Mouse (Mus musculus): ENCODE measurements around the gene D630003M21Rik. TPM values are rescaled to one million over a fixed set of nuclear protein-coding genes. Genes with fewer than 3 reads are reported as not detected.
A peak's percentile ranks its signal among the peaks of the same experiment; 100 is the strongest.

Gene D630003M21Rik
- polyA plus RNA-seq, 2 experiments: 12.7 to 19.2 TPM

- H3K4me1 ChIP-seq (ENCODE audit: control insufficient read depth, insufficient read depth, low read length): 0 out of 2 replicates have a peak, but pooled peaks cover 2% of the 10 kb centered on the region
- TF ChIP-seq POLR2A (IDR thresholded peaks at IDR 0.05; ENCODE audit: borderline replicate concordance, extremely low read depth, insufficient read depth, insufficient read length): no peak
- H3K27me3 ChIP-seq (ENCODE audit: control insufficient read depth, insufficient read depth, low read length): no peaks in the 10 kb centered on the region
- H3K27ac ChIP-seq (replicated peaks; ENCODE audit: low read depth, low read length): no peak overlapping the region
- DNase-seq (ENCODE audit: low spot score) (no peak), ATAC-seq (ENCODE audit: low FRiP score, low read depth) (no peak)
- no peak overlapping the region for H3K4me3 ChIP-seq (replicated peaks; ENCODE audit: low read length)
- no peaks in the 10 kb centered on the region for H3K9me3 ChIP-seq (ENCODE audit: control insufficient read depth, low read length)
- 63% methylated on average over 8 of the region's 8 CpGs for WGBS
- H3K9ac ChIP-seq (ENCODE audit: low read depth, low read length, severe bottlenecking): no peak overlapping the region
- H3K36me3 ChIP-seq (ENCODE audit: control insufficient read depth, insufficient read depth, low read length): no peaks in the 10 kb centered on the region
- H3K4me2 ChIP-seq (replicated peaks; ENCODE audit: low read depth, low read length, severe bottlenecking): no peak overlapping the region
Observed at GRCm38 (mm10) chr2:158168741-158169211, 60.2 kb downstream of the D630003M21Rik start.

DNA sequence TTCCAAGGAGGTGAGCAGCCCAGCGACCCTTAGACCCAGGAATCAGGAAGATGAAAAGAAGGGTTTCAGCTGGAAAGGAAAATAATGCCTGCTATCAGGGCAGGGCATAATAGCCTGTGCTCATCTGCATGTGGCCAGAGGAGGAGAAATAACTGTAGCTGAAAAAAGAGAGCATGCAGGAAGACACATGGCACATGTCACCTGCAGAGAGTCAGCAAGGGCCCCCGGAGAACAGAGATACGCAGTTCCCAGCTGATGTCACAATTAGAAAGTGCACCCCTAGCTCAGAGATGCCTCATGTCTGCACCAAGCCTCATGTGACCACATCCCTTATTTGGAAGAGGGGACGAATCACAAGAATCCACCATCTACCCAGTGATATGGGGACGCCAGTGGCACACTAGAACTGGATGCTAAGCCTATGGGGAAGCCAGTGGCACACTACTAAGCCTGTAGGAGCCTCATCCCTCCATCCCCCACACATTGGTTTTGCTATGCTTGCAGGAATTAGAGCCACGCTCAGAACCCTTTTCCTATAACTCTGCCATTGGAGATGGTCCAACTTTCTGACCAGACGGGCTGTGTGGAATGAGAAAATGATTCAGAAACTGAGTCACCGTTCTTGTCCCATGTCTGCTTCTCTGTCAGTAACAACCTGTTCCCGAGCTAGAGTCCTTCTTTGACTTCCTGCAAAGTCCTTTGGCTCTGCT, 61.4 kb downstream of the D630003M21Rik start:
- DNase-seq (ENCODE audit: low spot score): peak; percentile 13
- H3K4me3 ChIP-seq (replicated peaks; ENCODE audit: low read length): no peak overlapping the region
- no peaks in the 10 kb centered on the region for H3K27me3 ChIP-seq (ENCODE audit: control insufficient read depth, insufficient read depth, low read length)
- no peaks in the 10 kb centered on the region for H3K36me3 ChIP-seq (ENCODE audit: control insufficient read depth, insufficient read depth, low read length)
- 57% methylated on average over 9 of the region's 9 CpGs for WGBS
- H3K4me2 ChIP-seq (replicated peaks; ENCODE audit: low read depth, low read length, severe bottlenecking): no peak overlapping the region
- TF ChIP-seq POLR2A (IDR thresholded peaks at IDR 0.05; ENCODE audit: borderline replicate concordance, extremely low read depth, insufficient read depth, insufficient read length): no peak
- 0 out of 2 replicates have a peak, but pooled peaks cover 2% of the 10 kb centered on the region for H3K4me1 ChIP-seq (ENCODE audit: control insufficient read depth, insufficient read depth, low read length)
- no peak for ATAC-seq (ENCODE audit: low FRiP score, low read depth)
- no peak overlapping the region for H3K27ac ChIP-seq (replicated peaks; ENCODE audit: low read depth, low read length)
- H3K9ac ChIP-seq (ENCODE audit: low read depth, low read length, severe bottlenecking): no peak overlapping the region
- H3K9me3 ChIP-seq (ENCODE audit: control insufficient read depth, low read length): no peaks in the 10 kb centered on the region

DNA sequence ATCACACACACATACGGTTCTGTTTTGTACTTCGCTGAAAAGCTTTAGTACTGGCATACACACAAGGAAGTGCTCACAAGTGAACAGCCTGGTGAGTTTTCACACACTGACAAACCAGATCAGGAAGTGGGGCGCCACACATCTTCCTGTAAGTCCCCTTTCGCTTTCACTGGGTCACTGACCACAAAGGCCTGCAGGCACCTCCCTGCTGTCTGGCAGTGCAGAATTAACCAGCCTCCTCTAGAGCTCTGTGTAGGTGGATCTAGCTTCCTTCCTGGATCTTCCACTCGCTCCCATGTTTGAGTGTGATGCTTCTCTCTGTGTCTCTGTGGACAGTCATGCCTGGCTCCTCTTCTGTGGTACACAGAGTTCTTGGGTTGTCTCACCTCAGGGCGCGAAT, 62.4 kb downstream of the D630003M21Rik start:
- Histone ChIP-seq H3K4me2 (replicated peaks; ENCODE audit: low read depth, low read length, severe bottlenecking) (no peak overlapping the region), H3K36me3 (ENCODE audit: control insufficient read depth, insufficient read depth, low read length) (no peaks in the 10 kb centered on the region), H3K27me3 (ENCODE audit: control insufficient read depth, insufficient read depth, low read length) (no peaks in the 10 kb centered on the region), H3K27ac (replicated peaks; ENCODE audit: low read depth, low read length) (no peak overlapping the region), H3K4me1 (ENCODE audit: control insufficient read depth, insufficient read depth, low read length) (0 out of 2 replicates have a peak, but pooled peaks cover 2% of the 10 kb centered on the region), H3K4me3 (replicated peaks; ENCODE audit: low read length) (no peak overlapping the region), H3K9me3 (ENCODE audit: control insufficient read depth, low read length) (no peaks in the 10 kb centered on the region), H3K9ac (ENCODE audit: low read depth, low read length, severe bottlenecking) (no peak overlapping the region)
- TF ChIP-seq POLR2A (IDR thresholded peaks at IDR 0.05; ENCODE audit: borderline replicate concordance, extremely low read depth, insufficient read depth, insufficient read length): no peak
- DNase-seq (ENCODE audit: low spot score) (no peak), ATAC-seq (ENCODE audit: low FRiP score, low read depth) (no peak)
- WGBS: 79% methylated on average over 7 of the region's 7 CpGs

DNA sequence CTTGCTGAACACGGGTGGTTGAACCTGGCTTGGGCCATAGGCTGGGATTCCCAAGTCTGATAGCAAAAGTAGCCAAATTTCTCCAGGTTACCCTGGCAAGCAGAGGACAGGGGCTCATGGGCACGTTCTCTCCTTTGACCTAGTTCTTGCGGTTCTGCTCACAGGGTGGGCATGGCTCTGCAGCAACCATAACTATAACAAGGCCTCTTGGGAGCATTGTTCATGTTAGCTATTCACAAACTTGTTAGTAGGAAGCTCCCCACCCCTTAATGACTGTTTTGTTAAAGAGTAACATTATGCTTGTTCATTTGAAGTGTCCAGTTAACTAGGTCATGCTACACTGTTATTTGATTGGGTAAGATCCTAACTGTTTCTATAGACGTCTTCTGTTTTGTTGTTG, 63.2 kb downstream of the D630003M21Rik start:
- 83% methylated on average over 4 of the region's 4 CpGs for WGBS

DNA sequence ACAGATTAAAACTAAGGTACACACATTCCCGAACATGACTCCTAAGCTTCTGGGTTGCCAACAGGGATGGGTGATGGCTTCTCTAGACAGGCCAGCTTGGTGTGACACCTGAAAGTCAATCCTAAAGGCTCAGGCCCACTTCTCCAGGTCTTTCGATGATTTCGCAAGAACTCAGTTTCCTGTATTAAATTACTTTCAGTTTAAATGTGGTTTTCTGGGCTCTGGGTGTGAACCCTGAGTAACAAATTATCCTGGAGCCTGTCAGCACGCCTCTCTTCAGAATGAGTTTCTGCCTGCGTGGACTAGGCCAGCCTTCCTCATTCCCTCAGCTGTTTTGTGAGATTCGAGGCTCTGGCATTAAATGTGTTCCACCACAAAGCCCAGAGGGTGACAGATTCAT, 66.0 kb downstream of the D630003M21Rik start:
- WGBS: 53% methylated on average over 6 of the region's 6 CpGs
- Histone ChIP-seq H3K27ac (replicated peaks; ENCODE audit: low read depth, low read length) (no peak overlapping the region), H3K27me3 (ENCODE audit: control insufficient read depth, insufficient read depth, low read length) (no peaks in the 10 kb centered on the region), H3K4me2 (replicated peaks; ENCODE audit: low read depth, low read length, severe bottlenecking) (no peak overlapping the region), H3K9me3 (ENCODE audit: control insufficient read depth, low read length) (no peaks in the 10 kb centered on the region), H3K4me1 (ENCODE audit: control insufficient read depth, insufficient read depth, low read length) (0 out of 2 replicates have a peak, but pooled peaks cover 2% of the 10 kb centered on the region), H3K9ac (ENCODE audit: low read depth, low read length, severe bottlenecking) (no peak overlapping the region), H3K36me3 (ENCODE audit: control insufficient read depth, insufficient read depth, low read length) (no peaks in the 10 kb centered on the region), H3K4me3 (replicated peaks; ENCODE audit: low read length) (no peak overlapping the region)
- no peak for ATAC-seq (ENCODE audit: low FRiP score, low read depth)
- no peak for DNase-seq (ENCODE audit: low spot score)
- no peak for TF ChIP-seq POLR2A (IDR thresholded peaks at IDR 0.05; ENCODE audit: borderline replicate concordance, extremely low read depth, insufficient read depth, insufficient read length)

More for the DNA sequence above, 63.2 kb downstream of the D630003M21Rik start:
- DNase-seq (ENCODE audit: low spot score) (no peak), ATAC-seq (ENCODE audit: low FRiP score, low read depth) (no peak)
- H3K27me3 ChIP-seq (ENCODE audit: control insufficient read depth, insufficient read depth, low read length): no peaks in the 10 kb centered on the region
- no peaks in the 10 kb centered on the region for H3K36me3 ChIP-seq (ENCODE audit: control insufficient read depth, insufficient read depth, low read length)
- no peak for TF ChIP-seq POLR2A (IDR thresholded peaks at IDR 0.05; ENCODE audit: borderline replicate concordance, extremely low read depth, insufficient read depth, insufficient read length)
- H3K9ac ChIP-seq (ENCODE audit: low read depth, low read length, severe bottlenecking): no peak overlapping the region
- no peak overlapping the region for H3K4me3 ChIP-seq (replicated peaks; ENCODE audit: low read length)
- H3K9me3 ChIP-seq (ENCODE audit: control insufficient read depth, low read length): no peaks in the 10 kb centered on the region
- no peak overlapping the region for H3K27ac ChIP-seq (replicated peaks; ENCODE audit: low read depth, low read length)
- H3K4me2 ChIP-seq (replicated peaks; ENCODE audit: low read depth, low read length, severe bottlenecking): no peak overlapping the region
- 0 out of 2 replicates have a peak, but pooled peaks cover 2% of the 10 kb centered on the region for H3K4me1 ChIP-seq (ENCODE audit: control insufficient read depth, insufficient read depth, low read length)

Measured in limb, embryonic 14.5 days (tissue).